Mouse (Mus musculus) left cerebral cortex, adult 2 months (tissue): ENCODE data around the gene Mat2b. TPM values are rescaled to one million over a fixed set of nuclear protein-coding genes. Genes with fewer than 3 reads are reported as not detected.

Experiments
- DNase-seq, 2 experiments: peaks; one replicate each; pipeline ENCODE4 v3.0.0; 2021 to 2022; ENCODE audit warnings: low spot score in 2 of 2, mixed read lengths in 1 of 2; ENCODE audit errors: extremely low spot score in 1 of 2
- H3K27ac ChIP-seq: fragments of 200-600 bp; 2 replicates; pipeline ENCODE4 v1.8.1; 2022
- H3K4me3 ChIP-seq: fragments of 200-600 bp; 2 replicates; pipeline ENCODE4 v1.8.1; 2022
- CTCF ChIP-seq: fragments of 200-600 bp; IDR thresholded peaks from 2 replicates; pipeline ENCODE4 v1.8.1; 2022; ENCODE audit warnings: antibody characterized with exemption, mild to moderate bottlenecking, moderate library complexity
- intact Hi-C: fragments of 180-260 bp; cut with DNase I; formaldehyde crosslinking; loops from one replicate; pipeline ENCODE4 v1.15.1; 2025
- total RNA-seq, 2 experiments: library from RNA; stranded (reverse); gene quantifications; 2 replicates each; pipeline ENCODE4 v1.2.3; 2021

Gene Mat2b
- total RNA-seq, 2 experiments from 2014 or later = 145 to 160 TPM

- H3K27ac ChIP-seq = no peak overlapping the region; the same call in 1 of the 2 replicates
- TF ChIP-seq CTCF = no peak
- intact Hi-C loops = no loop called here
These were observed 47.8 kb downstream of the Mat2b start for GRCm38 (mm10) chr11:40647246-40647645.

More at GRCm38 (mm10) chr11:40647246-40647645, 47.8 kb downstream of the Mat2b start:
- peak in 1 of 2 experiments; percentile 13 for DNase-seq
- H3K4me3 ChIP-seq = no peak overlapping the region

Other genes starting within 250 kb of the Mat2b start
- under 1 TPM; 0.33 to 0.50 TPM for gene Hmmr, start 38.2 kb upstream of the Mat2b start, total RNA-seq
- gene Nudcd2, start 38.5 kb upstream of the Mat2b start, total RNA-seq = 10 to 100 TPM; 20.1 to 20.3 TPM
- 10 to 100 TPM; 67.3 to 72.7 TPM for gene Ccng1, start 60.1 kb upstream of the Mat2b start, total RNA-seq